Mouse (Mus musculus) megakaryocyte, embryonic 14.5 days (primary cell): ENCODE measurements around the gene Gm45837. TPM values are rescaled to one million over a fixed set of nuclear protein-coding genes. Genes with fewer than 3 reads are reported as not detected.

Experiments used
- H3K27me3 ChIP-seq: replicated peaks from 2 replicates; pipeline ENCODE3; 2012; ENCODE audit warnings: inconsistent platforms
- H3K36me3 ChIP-seq: replicated peaks from 2 replicates; pipeline ENCODE3; 2012; ENCODE audit warnings: low read length, inconsistent platforms, mixed read lengths
- H3K4me1 ChIP-seq: 2 replicates; pipeline ENCODE4 v1.6.1; 2012; ENCODE audit warnings: inconsistent platforms
- H3K4me3 ChIP-seq: replicated peaks from 2 replicates; pipeline ENCODE3; 2012; ENCODE audit warnings: moderate library complexity, mild to moderate bottlenecking, inconsistent platforms
- H3K9me3 ChIP-seq: 2 replicates; pipeline ENCODE4 v1.6.1; 2012; ENCODE audit warnings: inconsistent platforms
- FLI1 ChIP-seq: IDR thresholded peaks from 2 replicates; pipeline ENCODE4 v1.6.1; 2012; ENCODE audit warnings: low read length, inconsistent platforms, mixed read lengths
- GATA1 ChIP-seq: IDR thresholded peaks from 3 replicates; pipeline ENCODE4 v1.6.1; 2012; ENCODE audit warnings: mixed read lengths, low read length, inconsistent platforms, borderline replicate concordance
- polyA plus RNA-seq: library from polyadenylated mRNA; stranded (reverse); fragments of >175 nt; gene quantifications from 2 replicates; pipeline ENCODE4 v1.2.3, GENCODE M21; 2012; ENCODE audit warnings: low replicate concordance; ENCODE audit not compliant: insufficient read depth

The Gm45837 gene
- polyA plus RNA-seq, 1 experiment = 1.4 TPM

GRCm38 (mm10) chr7:101427736-101428135 lies 17.1 kb downstream of the Gm45837 start:
- Histone ChIP-seq H3K4me1 (peaks cover 14% of the 10 kb centered on the region), H3K4me3 (no peak overlapping the region), H3K9me3 (no peaks in the 10 kb centered on the region), H3K27me3 (peaks cover 77% of the 10 kb centered on the region), H3K36me3 (no peaks in the 10 kb centered on the region)
- no peak for TF ChIP-seq FLI1
- no peak for TF ChIP-seq GATA1

- no peaks in the 10 kb centered on the region for H3K36me3 ChIP-seq
- H3K9me3 ChIP-seq = no peaks in the 10 kb centered on the region
- H3K27me3 ChIP-seq = peaks cover 59% of the 10 kb centered on the region
- H3K4me1 ChIP-seq = peaks cover 11% of the 10 kb centered on the region; the same call in 1 of the 2 replicates
- TF ChIP-seq GATA1 = no peak
- no peak for TF ChIP-seq FLI1
- no peak overlapping the region for H3K4me3 ChIP-seq
Observed at GRCm38 (mm10) chr7:101435038-101435437, 24.4 kb downstream of the Gm45837 start.

- Histone ChIP-seq H3K4me1 (peaks cover 16% of the 10 kb centered on the region; the same call in 1 of the 2 replicates), H3K27me3 (peaks cover 60% of the 10 kb centered on the region), H3K4me3 (no peak overlapping the region), H3K36me3 (no peaks in the 10 kb centered on the region), H3K9me3 (no peaks in the 10 kb centered on the region)
- TF ChIP-seq FLI1 (no peak), GATA1 (no peak)
Observed at GRCm38 (mm10) chr7:101437876-101438275, 27.2 kb downstream of the Gm45837 start.

- Histone ChIP-seq H3K27me3 (peaks cover 82% of the 10 kb centered on the region), H3K9me3 (no peaks in the 10 kb centered on the region), H3K4me3 (no peak overlapping the region), H3K4me1 (peaks cover 16% of the 10 kb centered on the region; the same call in 1 of the 2 replicates), H3K36me3 (no peaks in the 10 kb centered on the region)
- TF ChIP-seq GATA1 = no peak
- TF ChIP-seq FLI1 = no peak
Observed at GRCm38 (mm10) chr7:101443093-101443492, 32.4 kb downstream of the Gm45837 start.

- H3K27me3 ChIP-seq = peaks cover 86% of the 10 kb centered on the region
- TF ChIP-seq FLI1 = no peak
- TF ChIP-seq GATA1 = no peak
- peaks cover 14% of the 10 kb centered on the region; the same call in 1 of the 2 replicates for H3K4me1 ChIP-seq
- no peaks in the 10 kb centered on the region for H3K36me3 ChIP-seq
- no peak overlapping the region for H3K4me3 ChIP-seq
- H3K9me3 ChIP-seq = no peaks in the 10 kb centered on the region
Observed at GRCm38 (mm10) chr7:101444211-101444610, 33.5 kb downstream of the Gm45837 start.

- Histone ChIP-seq H3K4me1 (peaks cover 40% of the 10 kb centered on the region), H3K9me3 (no peaks in the 10 kb centered on the region), H3K27me3 (peaks cover 92% of the 10 kb centered on the region), H3K4me3 (no peak overlapping the region), H3K36me3 (no peaks in the 10 kb centered on the region)
- TF ChIP-seq FLI1 (no peak), GATA1 (no peak)
Observed at GRCm38 (mm10) chr7:101449855-101450254, 39.2 kb downstream of the Gm45837 start.

GRCm38 (mm10) chr7:101450422-101451401 lies 40.0 kb downstream of the Gm45837 start:
- Histone ChIP-seq H3K27me3 (peaks cover 92% of the 10 kb centered on the region), H3K4me3 (peak overlapping the region; percentile 92), H3K36me3 (no peaks in the 10 kb centered on the region), H3K9me3 (no peaks in the 10 kb centered on the region), H3K4me1 (peaks cover 48% of the 10 kb centered on the region)
- TF ChIP-seq FLI1 = no peak
- no peak for TF ChIP-seq GATA1

- Histone ChIP-seq H3K36me3 (no peaks in the 10 kb centered on the region), H3K4me1 (peaks cover 68% of the 10 kb centered on the region), H3K27me3 (peaks cover 91% of the 10 kb centered on the region), H3K9me3 (no peaks in the 10 kb centered on the region), H3K4me3 (peak overlapping the region; percentile 64)
- TF ChIP-seq GATA1 (no peak), FLI1 (no peak)
Observed at GRCm38 (mm10) chr7:101452669-101453068, 42.0 kb downstream of the Gm45837 start.

- TF ChIP-seq GATA1 (no peak), FLI1 (no peak)
- Histone ChIP-seq H3K27me3 (peaks cover 91% of the 10 kb centered on the region), H3K9me3 (no peaks in the 10 kb centered on the region), H3K4me1 (peaks cover 74% of the 10 kb centered on the region), H3K4me3 (no peak overlapping the region), H3K36me3 (no peaks in the 10 kb centered on the region)
Observed at GRCm38 (mm10) chr7:101453296-101453695, 42.6 kb downstream of the Gm45837 start.

- peaks cover 74% of the 10 kb centered on the region for H3K4me1 ChIP-seq
- H3K4me3 ChIP-seq = no peak overlapping the region
- H3K36me3 ChIP-seq = no peaks in the 10 kb centered on the region
- H3K27me3 ChIP-seq = peaks cover 91% of the 10 kb centered on the region
- TF ChIP-seq GATA1 = no peak
- no peak for TF ChIP-seq FLI1
- no peaks in the 10 kb centered on the region for H3K9me3 ChIP-seq
Observed at GRCm38 (mm10) chr7:101453725-101454124, 43.0 kb downstream of the Gm45837 start.
